Comparison of ENCODE assay signal across 8 mouse cellular contexts in genomic region chr13:119596321-119597211, GRCm38 (mm10). TPM values are rescaled to one million over a fixed set of nuclear protein-coding genes. Genes with fewer than 3 reads are reported as not detected.
DNase-seq lines count a peak whose midpoint lies in the region; ATAC-seq and TF ChIP-seq lines count a peak whose summit lies in the region.
"Not testable (repeated sequence)": the region's sequence is repeated elsewhere in the genome, so short reads cannot be mapped to it uniquely, and the experiment has no call there.

No protein-coding gene starts in this region.

- not testable (repeated sequence) for TF ChIP-seq EP300 in ES-Bruce4 (IDR thresholded peaks at IDR 0.05; ENCODE audit: insufficient read depth, low read depth, low read length)

- H3K27me3 ChIP-seq in ES-Bruce4 (ENCODE audit: control insufficient read depth, insufficient read depth, low read length, poor library complexity, severe bottlenecking); forebrain, embryonic 13.5 days; thymus, adult 2 months (ENCODE audit: control insufficient read depth, insufficient read depth, low read length): not testable (repeated sequence)

- not testable (repeated sequence) for H3K9ac ChIP-seq in ES-Bruce4 (ENCODE audit: low read depth, poor library complexity, severe bottlenecking); forebrain, embryonic 13.5 days

- H3K36me3 ChIP-seq in ES-Bruce4 (ENCODE audit: control insufficient read depth, insufficient read depth, low read length, poor library complexity, severe bottlenecking); forebrain, embryonic 13.5 days (ENCODE audit: poor library complexity, severe bottlenecking); thymus, adult 2 months (ENCODE audit: control insufficient read depth, insufficient read depth, low read length): not testable (repeated sequence)

- not testable (repeated sequence) for H3K4me3 ChIP-seq in ES-Bruce4 (ENCODE audit: low read depth, low read length); forebrain, embryonic 13.5 days; thymus, adult 2 months (ENCODE audit: control insufficient read depth, insufficient read depth, low read length)

- DNase-seq in heart, postnatal 4 days = peak; percentile 55
- peak; percentile 16 for DNase-seq in layer of hippocampus, adult 9-11 months
- DNase-seq in lung, postnatal 14 days = peak; percentile 11
- peak; percentile 19 for DNase-seq in thymus, adult 2 months

- H3K9me3 ChIP-seq in ES-Bruce4 (replicated peaks; ENCODE audit: control insufficient read depth, insufficient read depth, low read length, poor library complexity, severe bottlenecking) = not testable (repeated sequence)
- peaks cover 13% of the 10 kb centered on the region for H3K9me3 ChIP-seq in forebrain, embryonic 13.5 days (replicated peaks)

- not testable (repeated sequence) for TF ChIP-seq CTCF in ES-Bruce4 (IDR thresholded peaks at IDR 0.05; ENCODE audit: low read depth, low read length); thymus, adult 2 months (IDR thresholded peaks at IDR 0.05; ENCODE audit: borderline replicate concordance, control insufficient read depth, extremely low read depth, insufficient read depth, low read length, poor library complexity)

- not testable (repeated sequence) for H3K4me2 ChIP-seq in forebrain, embryonic 13.5 days

- not testable (repeated sequence) for H3K4me1 ChIP-seq in ES-Bruce4 (ENCODE audit: control insufficient read depth, insufficient read depth, low read length); forebrain, embryonic 13.5 days; thymus, adult 2 months (replicated peaks; ENCODE audit: control insufficient read depth, insufficient read depth, low read length)

- peak overlapping the region; percentile 41 for H3K27ac ChIP-seq in ES-Bruce4 (ENCODE audit: insufficient read depth, low read length)
- H3K27ac ChIP-seq in forebrain, embryonic 13.5 days; thymus, adult 2 months (ENCODE audit: control insufficient read depth, insufficient read depth, low read length): not testable (repeated sequence)

- 67% methylated on average over 15 of the region's 16 CpGs for WGBS in forebrain, embryonic 13.5 days
- WGBS in thymus, adult 2 months = 76% methylated on average over 16 of the region's 16 CpGs

- peak; percentile 72 for ATAC-seq in cerebellum, adult (ENCODE audit: insufficient number of reproducible peaks, low FRiP score, low TSS enrichment)
- ATAC-seq in forebrain, embryonic 13.5 days = peak; percentile 91
- ATAC-seq in neutrophil, adult 5-6 weeks (ENCODE audit: extremely low read depth, insufficient number of reproducible peaks, low FRiP score, poor library complexity, severe bottlenecking) = peak; percentile 21

- not testable (repeated sequence) for TF ChIP-seq POLR2A in ES-Bruce4 (IDR thresholded peaks at IDR 0.05; ENCODE audit: insufficient read depth, low read length); thymus, adult 2 months (IDR thresholded peaks at IDR 0.05; ENCODE audit: control insufficient read depth, extremely low read depth, insufficient read depth, low read length, poor library complexity)

RNA-seq across cellular contexts. Expression of gene Ccl28, which starts 27.1 kb away (rescaled TPM):
- polyA plus RNA-seq in ES-Bruce4 (2011; ENCODE audit: insufficient read depth, insufficient read length, low read depth, missing spikeins) = 0.75 and 0.94 TPM in 2 replicates
- polyA plus RNA-seq in forebrain, embryonic 13.5 days (2015; fragmentation: Nextera tagmentation; extraction: Ambion mirVana) = 0.28 and 0.44 TPM in 2 replicates
- total RNA-seq in heart, postnatal 4 days (2021) = under 1 TPM; 0.07 to 0.14 TPM
- total RNA-seq in neutrophil, adult 5-6 weeks (2017) = not detected in 2 replicates
- 0.06 and 0.09 TPM in 2 replicates for polyA plus RNA-seq in thymus, adult 2 months (2012; rRNA removed)

Comparison
In these comparisons a context has a peak if more than half of its experiments do, and no peak if none do; other contexts are left out.
1. ATAC-seq: peak in every context shown above with its lines; median percentile 91 in forebrain, embryonic 13.5 days; 72 in cerebellum, adult; 21 in neutrophil, adult 5-6 weeks.